In genomic region chr15:98818171-98818570, GRCm38 (mm10) we compare ENCODE assay signal across 21 mouse cellular contexts. TPM values are rescaled to one million over a fixed set of nuclear protein-coding genes. Genes with fewer than 3 reads are reported as not detected.
"Had no signal": no experiment of that assay in that cellular context is flagged by ENCODE, and none has a peak within 500 bp of the region (broad histone marks: within the 10 kb centered on the region; RNA-seq: fewer than 3 reads in every experiment).

No protein-coding gene starts in this region.

- H3K4me3 ChIP-seq: lung, embryonic 15.5 days; megakaryocyte, embryonic 14.5 days; midbrain, embryonic 13.5 days; midbrain, embryonic 15.5 days; neural tube, embryonic 12.5 days; stomach, embryonic 15.5 days had no signal

- DNase-seq: liver, postnatal 0 days; lung, adult 2 months; lung, postnatal 14 days; lung, postnatal 36 days; right cerebral cortex, postnatal 14 days; thymus, adult 18-20 months; thymus, postnatal 25 days had no signal

- H3K9me3 ChIP-seq: lung, embryonic 15.5 days; megakaryocyte, embryonic 14.5 days; midbrain, embryonic 13.5 days; midbrain, embryonic 15.5 days; neural tube, embryonic 12.5 days; stomach, embryonic 15.5 days had no signal

- H3K4me2 ChIP-seq: lung, embryonic 15.5 days; midbrain, embryonic 11.5 days; midbrain, embryonic 13.5 days; midbrain, embryonic 15.5 days; neural tube, embryonic 12.5 days; stomach, embryonic 15.5 days had no signal

- H3K27ac ChIP-seq: lung, embryonic 15.5 days; macrophage; midbrain, embryonic 13.5 days; midbrain, embryonic 15.5 days; neural tube, embryonic 12.5 days; stomach, embryonic 15.5 days had no signal

- H3K27me3 ChIP-seq: lung, embryonic 15.5 days; megakaryocyte, embryonic 14.5 days; midbrain, embryonic 13.5 days; midbrain, embryonic 15.5 days; neural tube, embryonic 12.5 days; stomach, embryonic 15.5 days had no signal

- H3K9ac ChIP-seq: liver, postnatal 0 days; lung, embryonic 15.5 days; midbrain, embryonic 13.5 days; midbrain, embryonic 15.5 days; neural tube, embryonic 12.5 days; stomach, embryonic 15.5 days had no signal

- H3K4me1 ChIP-seq: lung, embryonic 15.5 days; midbrain, embryonic 13.5 days; midbrain, embryonic 15.5 days; neural tube, embryonic 12.5 days; stomach, embryonic 15.5 days had no signal

- ATAC-seq: liver, postnatal 0 days; lung, postnatal 0 days; midbrain, embryonic 13.5 days; midbrain, embryonic 15.5 days had no signal

RNA-seq across cellular contexts. Expression of gene Ddn, which starts 8.9 kb away (rescaled TPM):
- total RNA-seq: monocyte, adult 5-6 weeks had no signal
- polyA plus RNA-seq: liver, postnatal 0 days; macrophage; stomach, embryonic 15.5 days had no signal

RNA-seq across cellular contexts. Expression of gene Wnt1, which starts 28.5 kb away (rescaled TPM):
- total RNA-seq: megakaryocyte progenitor cell, adult 5-6 weeks; monocyte, adult 5-6 weeks; neutrophil, adult 5-6 weeks had no signal
- polyA plus RNA-seq: liver, postnatal 0 days; lung, adult 2 months; lung, embryonic 15.5 days; lung, postnatal 0 days; macrophage; spleen, adult 2 months; stomach, embryonic 15.5 days had no signal

RNA-seq across cellular contexts. Expression of gene Wnt10b, which starts 40.2 kb away (rescaled TPM):
- total RNA-seq: monocyte, adult 5-6 weeks had no signal
- polyA plus RNA-seq: macrophage; midbrain, embryonic 15.5 days; midbrain, postnatal 0 days had no signal
